Mouse (Mus musculus) spleen, adult 2 months (tissue): ENCODE measurements at regions not wholly inside any gene's neighbourhood (a gene's known extent, or its start where the extent isn't known, plus 50 kb on each side); places are given as distances from the start of the nearest gene placed in this dataset.

Source experiments
- CTCF ChIP-seq: fragments of 200-500 bp; IDR thresholded peaks from 2 replicates; pipeline ENCODE4 v1.5.1; 2011; ENCODE audit warnings: mild to moderate bottlenecking, inconsistent platforms; ENCODE audit not compliant: insufficient read depth, insufficient read length, insufficient replicate concordance; ENCODE audit errors: extremely low read depth
- POLR2A ChIP-seq: fragments of 200-500 bp; IDR thresholded peaks from 2 replicates; pipeline ENCODE4 v1.6.1; 2011; ENCODE audit warnings: low read depth, low read length, inconsistent platforms

DNA sequence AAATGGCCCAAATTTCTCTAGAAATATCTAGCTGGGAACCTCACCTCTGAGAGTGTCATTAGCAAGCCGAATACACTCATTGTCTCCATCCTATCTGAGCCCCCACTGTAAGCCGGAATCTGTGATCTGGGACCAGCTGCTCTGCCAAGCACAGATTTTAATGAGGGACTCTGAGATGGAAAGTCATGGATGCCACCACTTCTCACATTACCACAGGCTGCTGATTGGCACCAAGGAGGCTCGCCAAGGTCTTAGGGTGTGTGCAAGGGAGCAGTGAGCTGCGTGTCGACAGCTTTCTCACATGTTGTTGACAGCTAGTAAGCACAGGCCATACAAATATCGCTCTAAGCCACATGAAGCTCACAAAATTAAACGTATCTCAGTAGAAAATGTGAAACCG lies 250.1 kb upstream of the Gm6657 start:
- TF ChIP-seq POLR2A (no peak), CTCF (no peak)
